Mouse (Mus musculus) erythroblast, embryonic 14.5 days (primary cell): ENCODE data around the gene Tnf.

ENCODE experiments used
- GATA1 ChIP-seq: IDR thresholded peaks from 2 replicates; pipeline ENCODE4 v1.6.1; 2012; ENCODE audit warnings: low read length, inconsistent platforms, mixed read lengths
- TAL1 ChIP-seq: IDR thresholded peaks from 3 replicates; pipeline ENCODE4 v1.6.1; 2012; ENCODE audit warnings: low read length, inconsistent platforms, mixed read lengths

GRCm38 (mm10) chr17:35154616-35155015 lies 47.2 kb downstream of the Tnf start:
- TF ChIP-seq GATA1 (no peak), TAL1 (no peak)
